Mouse (Mus musculus) stomach, embryonic 15.5 days (tissue): ENCODE data around the gene Gm10197. TPM values are rescaled to one million over a fixed set of nuclear protein-coding genes. Genes with fewer than 3 reads are reported as not detected.
A peak's percentile ranks its signal among the peaks of the same experiment; 100 is the strongest.

Source experiments
- ATAC-seq: fragments of 200-750 bp; cut with Nextera tagmentation; 2 replicates; pipeline ENCODE4 v1.8.0; 2017; ENCODE audit warnings: low read depth, moderate number of reproducible peaks, moderate TSS enrichment; ENCODE audit not compliant: insufficient read depth, low FRiP score
- H3K27ac ChIP-seq: fragments of 300-500 bp; sonication (generic); 2 replicates; pipeline ENCODE4 v1.5.1; 2015; ENCODE audit warnings: mild to moderate bottlenecking, inconsistent platforms
- H3K27me3 ChIP-seq: fragments of 300-500 bp; sonication (generic); replicated peaks from 2 replicates; pipeline ENCODE4 v1.6.1; 2015; ENCODE audit warnings: inconsistent platforms
- H3K36me3 ChIP-seq: fragments of 300-500 bp; sonication (generic); 2 replicates; pipeline ENCODE4 v1.6.1; 2015; ENCODE audit warnings: inconsistent platforms
- H3K4me1 ChIP-seq: fragments of 300-500 bp; sonication (generic); 2 replicates; pipeline ENCODE4 v1.6.1; 2015; ENCODE audit warnings: inconsistent platforms
- H3K4me2 ChIP-seq: fragments of 300-500 bp; sonication (generic); 2 replicates; pipeline ENCODE4 v1.6.1; 2015; ENCODE audit warnings: mild to moderate bottlenecking, inconsistent platforms
- H3K4me3 ChIP-seq: fragments of 300-500 bp; sonication (generic); replicated peaks from 2 replicates; pipeline ENCODE4 v1.5.1; 2015; ENCODE audit warnings: inconsistent platforms
- H3K9ac ChIP-seq: fragments of 300-500 bp; sonication (generic); 2 replicates; pipeline ENCODE4 v1.6.1; 2015; ENCODE audit warnings: inconsistent platforms
- H3K9me3 ChIP-seq: fragments of 300-500 bp; sonication (generic); 2 replicates; pipeline ENCODE4 v1.6.1; 2016; ENCODE audit warnings: inconsistent platforms
- WGBS: fragments of 180-500 bp; shearing (Covaris S2); methylation state at CpG from one replicate; pipeline ENCODE4 v1.1.7; 2015; 5-methylcytosine and 5-hydroxymethylcytosine counted together
- polyA plus RNA-seq: library from polyadenylated mRNA; unstranded; fragments of >200 nt; fragmentation: Nextera tagmentation; extraction: Ambion mirVana; gene quantifications from 2 replicates; pipeline ENCODE4 v1.2.1, GENCODE M21; 2015

Gene Gm10197
- polyA plus RNA-seq, 1 experiment from 2014 or later: 2.5 TPM

- no peaks in the 10 kb centered on the region for H3K9me3 ChIP-seq
- 30% methylated on average over 14 of the region's 14 CpGs for WGBS
- H3K36me3 ChIP-seq: peaks cover 3% of the 10 kb centered on the region; the same call in 1 of the 2 replicates
- no peak overlapping the region for H3K4me2 ChIP-seq
- no peak overlapping the region for H3K9ac ChIP-seq
- H3K4me1 ChIP-seq: peaks cover 12% of the 10 kb centered on the region
- H3K4me3 ChIP-seq: no peak overlapping the region
- ATAC-seq: no peak; the same call in 1 of the 2 replicates
- H3K27me3 ChIP-seq: no peaks in the 10 kb centered on the region
- H3K27ac ChIP-seq: no peak overlapping the region
Observed at GRCm38 (mm10) chr19:53369469-53370043, 2.0 kb downstream of the Gm10197 start.

GRCm38 (mm10) chr19:53366881-53367280 is 4.7 kb downstream of the Gm10197 start:
- Histone ChIP-seq H3K9me3 (no peaks in the 10 kb centered on the region), H3K4me3 (no peak overlapping the region), H3K36me3 (no peaks in the 10 kb centered on the region), H3K27me3 (no peaks in the 10 kb centered on the region), H3K4me2 (no peak overlapping the region), H3K27ac (no peak overlapping the region), H3K4me1 (peaks cover 17% of the 10 kb centered on the region), H3K9ac (no peak overlapping the region)
- 89% methylated on average over 7 of the region's 7 CpGs for WGBS
- ATAC-seq: no peak

- Histone ChIP-seq H3K4me1 (peaks cover 17% of the 10 kb centered on the region), H3K27me3 (no peaks in the 10 kb centered on the region), H3K4me3 (no peak overlapping the region), H3K36me3 (no peaks in the 10 kb centered on the region), H3K4me2 (no peak overlapping the region), H3K9ac (no peak overlapping the region), H3K9me3 (no peaks in the 10 kb centered on the region), H3K27ac (no peak overlapping the region)
- no peak for ATAC-seq
- 66% methylated on average over 11 of the region's 11 CpGs for WGBS
Observed at GRCm38 (mm10) chr19:53366057-53366775, 5.3 kb downstream of the Gm10197 start.

- H3K4me3 ChIP-seq: peak overlapping the region; percentile 16; the same call in 1 of the 2 replicates
- 16% methylated on average over 9 of the region's 9 CpGs for whole genome bisulfite sequencing
- no peaks in the 10 kb centered on the region for H3K36me3 ChIP-seq
- no peaks in the 10 kb centered on the region for H3K27me3 ChIP-seq
- H3K9ac ChIP-seq: no peak overlapping the region
- H3K27ac ChIP-seq: peak overlapping the region; percentile 75
- H3K9me3 ChIP-seq: no peaks in the 10 kb centered on the region
- H3K4me2 ChIP-seq: peak overlapping the region; percentile 47
- H3K4me1 ChIP-seq: peaks cover 21% of the 10 kb centered on the region
- ATAC-seq: peak; percentile 75; the same call in 1 of the 2 replicates
Observed at GRCm38 (mm10) chr19:53364963-53365362, 6.6 kb downstream of the Gm10197 start.

- H3K4me2 ChIP-seq: no peak overlapping the region
- WGBS: 36% methylated on average over 2 of the region's 2 CpGs
- H3K4me1 ChIP-seq: peaks cover 20% of the 10 kb centered on the region
- H3K9me3 ChIP-seq: no peaks in the 10 kb centered on the region
- H3K4me3 ChIP-seq: no peak overlapping the region
- H3K36me3 ChIP-seq: no peaks in the 10 kb centered on the region
- no peak for ATAC-seq
- H3K9ac ChIP-seq: no peak overlapping the region
- H3K27ac ChIP-seq: peak overlapping the region; percentile 61; the same call in 1 of the 2 replicates
- no peaks in the 10 kb centered on the region for H3K27me3 ChIP-seq
Observed at GRCm38 (mm10) chr19:53364551-53364950, 7.0 kb downstream of the Gm10197 start.

- Histone ChIP-seq H3K4me2 (no peak overlapping the region), H3K4me1 (peaks cover 17% of the 10 kb centered on the region), H3K36me3 (no peaks in the 10 kb centered on the region), H3K9me3 (no peaks in the 10 kb centered on the region), H3K27me3 (no peaks in the 10 kb centered on the region), H3K4me3 (no peak overlapping the region), H3K27ac (no peak overlapping the region), H3K9ac (no peak overlapping the region)
- 49% methylated on average over 2 of the region's 2 CpGs for WGBS
- no peak for ATAC-seq
Observed at GRCm38 (mm10) chr19:53362967-53363366, 8.6 kb downstream of the Gm10197 start.

GRCm38 (mm10) chr19:53360265-53360958 is 11.2 kb downstream of the Gm10197 start:
- Histone ChIP-seq H3K27me3 (no peaks in the 10 kb centered on the region), H3K9ac (no peak overlapping the region), H3K4me3 (no peak overlapping the region), H3K4me1 (peaks cover 15% of the 10 kb centered on the region), H3K9me3 (no peaks in the 10 kb centered on the region), H3K27ac (peak overlapping the region; percentile 31; the same call in 1 of the 2 replicates), H3K4me2 (peak overlapping the region; percentile 3; the same call in 1 of the 2 replicates), H3K36me3 (no peaks in the 10 kb centered on the region)
- ATAC-seq: no peak
- 55% methylated on average over 8 of the region's 8 CpGs for WGBS

GRCm38 (mm10) chr19:53359160-53360033 is 12.2 kb downstream of the Gm10197 start:
- no peaks in the 10 kb centered on the region for H3K27me3 ChIP-seq
- H3K9me3 ChIP-seq: no peaks in the 10 kb centered on the region
- H3K36me3 ChIP-seq: no peaks in the 10 kb centered on the region
- H3K4me2 ChIP-seq: peak overlapping the region; percentile 24; the same call in 1 of the 2 replicates
- H3K9ac ChIP-seq: no peak overlapping the region
- WGBS: 50% methylated on average over 22 of the region's 22 CpGs
- H3K4me3 ChIP-seq: no peak overlapping the region
- no peak for ATAC-seq
- H3K4me1 ChIP-seq: peaks cover 7% of the 10 kb centered on the region
- peak overlapping the region; percentile 22; the same call in 1 of the 2 replicates for H3K27ac ChIP-seq

GRCm38 (mm10) chr19:53355065-53355464 is 16.5 kb downstream of the Gm10197 start:
- Histone ChIP-seq H3K27me3 (no peaks in the 10 kb centered on the region), H3K4me2 (no peak overlapping the region), H3K36me3 (no peaks in the 10 kb centered on the region; the same call in 1 of the 2 replicates), H3K9ac (no peak overlapping the region), H3K27ac (no peak overlapping the region), H3K9me3 (no peaks in the 10 kb centered on the region), H3K4me1 (peaks cover under 1% of the 10 kb centered on the region; the same call in 1 of the 2 replicates), H3K4me3 (no peak overlapping the region)
- WGBS: 87% methylated on average over 16 of the region's 16 CpGs
- ATAC-seq: no peak

- ATAC-seq: no peak
- Histone ChIP-seq H3K4me1 (no peaks in the 10 kb centered on the region), H3K27ac (no peak overlapping the region), H3K9me3 (no peaks in the 10 kb centered on the region), H3K9ac (no peak overlapping the region), H3K36me3 (no peaks in the 10 kb centered on the region; the same call in 1 of the 2 replicates), H3K4me3 (no peak overlapping the region), H3K4me2 (no peak overlapping the region), H3K27me3 (no peaks in the 10 kb centered on the region)
- 81% methylated on average over 7 of the region's 7 CpGs for WGBS
Observed at GRCm38 (mm10) chr19:53354271-53355000, 17.1 kb downstream of the Gm10197 start.

GRCm38 (mm10) chr19:53353864-53354263 is 17.7 kb downstream of the Gm10197 start:
- Histone ChIP-seq H3K9me3 (no peaks in the 10 kb centered on the region), H3K27me3 (no peaks in the 10 kb centered on the region), H3K4me2 (no peak overlapping the region), H3K9ac (no peak overlapping the region), H3K4me1 (no peaks in the 10 kb centered on the region), H3K4me3 (no peak overlapping the region), H3K36me3 (no peaks in the 10 kb centered on the region; the same call in 1 of the 2 replicates), H3K27ac (no peak overlapping the region)
- whole genome bisulfite sequencing: 89% methylated on average over 7 of the region's 7 CpGs
- no peak for ATAC-seq
